Mouse (Mus musculus): Measurements from ENCODE around the gene Spaca3.

The Spaca3 gene

DNA sequence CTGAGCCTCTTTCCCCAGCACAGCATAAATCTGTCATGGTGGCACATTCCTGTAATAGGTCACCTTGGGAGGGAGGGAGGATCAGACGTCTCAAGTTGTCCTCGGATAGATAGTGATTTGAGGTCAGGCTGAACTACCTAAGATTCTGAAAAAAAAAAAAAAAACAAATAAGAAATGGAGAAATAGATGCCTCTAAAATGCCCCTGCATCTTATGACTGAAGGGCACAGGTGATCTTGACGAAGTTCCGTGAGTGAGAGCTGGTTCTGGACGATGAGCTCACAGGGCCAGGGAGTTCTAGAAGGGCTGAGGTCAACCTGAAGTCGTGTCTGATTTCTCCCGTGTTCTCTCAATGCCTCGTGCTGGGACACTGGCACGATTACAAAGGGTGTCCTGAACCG, at the start of gene Spaca3:
Gene Spaca3 (plus strand): TSS at position 301 of the 400 bp plus-strand sequence.
- Histone ChIP-seq H3K9me3 (ENCODE audit: low read length) (no peaks in the 10 kb centered on the region), H3K36me3 (ENCODE audit: insufficient read depth, low read length) (no peaks in the 10 kb centered on the region), H3K4me3 (replicated peaks; ENCODE audit: low read length) (no peak within 1 kb of the TSS), H3K27me3 (ENCODE audit: insufficient read depth, low read length) (peaks cover under 1% of the 10 kb centered on the region), H3K4me1 (replicated peaks; ENCODE audit: low read depth, low read length) (0 out of 2 replicates have a peak, but pooled peaks cover 6% of the 10 kb centered on the region)
- TF ChIP-seq NANOG (IDR thresholded peaks at IDR 0.05; ENCODE audit: borderline replicate concordance, low read length) (no peak), POU5F1 (IDR thresholded peaks at IDR 0.05; ENCODE audit: borderline replicate concordance, low read length) (no peak), CTCF (conservative IDR thresholded peaks at IDR 0.05; ENCODE audit: low read length) (no peak)

DNA sequence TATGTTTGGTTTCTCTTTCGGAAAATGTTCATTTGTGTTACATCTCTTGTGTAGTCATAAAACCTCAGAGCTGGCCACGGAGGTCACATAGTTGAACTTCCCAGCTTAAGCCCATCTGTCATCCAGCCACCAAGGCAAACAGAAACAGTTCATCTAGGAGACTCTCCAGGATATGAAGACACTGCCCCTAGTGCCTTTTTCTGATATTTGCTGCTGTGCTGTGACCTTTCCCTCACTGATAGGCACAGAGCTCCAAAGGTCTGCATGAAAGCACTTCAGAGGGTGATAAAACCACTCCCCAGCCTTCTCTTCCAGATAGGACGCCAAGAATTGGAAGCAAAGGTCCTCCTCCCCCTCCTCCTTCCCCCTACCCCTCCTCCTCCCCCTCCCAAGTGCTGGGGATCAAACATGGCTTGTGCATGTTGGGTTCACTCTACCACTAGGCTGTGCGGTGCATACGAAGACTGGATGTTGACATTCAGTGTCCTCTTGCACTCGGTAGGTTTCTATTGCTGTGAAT, 49.6 kb upstream of the Spaca3 start:
- Histone ChIP-seq H3K36me3 (ENCODE audit: insufficient read depth, low read length) (peaks cover 8% of the 10 kb centered on the region), H3K4me1 (replicated peaks; ENCODE audit: low read depth, low read length) (peaks cover 54% of the 10 kb centered on the region), H3K27me3 (ENCODE audit: insufficient read depth, low read length) (peaks cover 26% of the 10 kb centered on the region), H3K4me3 (replicated peaks; ENCODE audit: low read length) (no peak overlapping the region), H3K9me3 (ENCODE audit: low read length) (peaks cover 6% of the 10 kb centered on the region)
- TF ChIP-seq NANOG (IDR thresholded peaks at IDR 0.05; ENCODE audit: borderline replicate concordance, low read length) (no peak), POU5F1 (IDR thresholded peaks at IDR 0.05; ENCODE audit: borderline replicate concordance, low read length) (no peak), CTCF (conservative IDR thresholded peaks at IDR 0.05; ENCODE audit: low read length) (no peak)

GRCm38 (mm10) chr11:80809666-80809992, 48.5 kb upstream of the Spaca3 start:
- peaks cover 6% of the 10 kb centered on the region for H3K9me3 ChIP-seq (ENCODE audit: low read length)
- TF ChIP-seq POU5F1 (IDR thresholded peaks at IDR 0.05; ENCODE audit: borderline replicate concordance, low read length): no peak
- peak overlapping the region; percentile 74 for H3K4me3 ChIP-seq (replicated peaks; ENCODE audit: low read length)
- H3K36me3 ChIP-seq (ENCODE audit: insufficient read depth, low read length): peaks cover 18% of the 10 kb centered on the region
- peaks cover 26% of the 10 kb centered on the region for H3K27me3 ChIP-seq (ENCODE audit: insufficient read depth, low read length)
- H3K4me1 ChIP-seq (replicated peaks; ENCODE audit: low read depth, low read length): peaks cover 54% of the 10 kb centered on the region

- H3K4me1 ChIP-seq (replicated peaks; ENCODE audit: low read depth, low read length): peaks cover 54% of the 10 kb centered on the region
- no peak for TF ChIP-seq POU5F1 (IDR thresholded peaks at IDR 0.05; ENCODE audit: borderline replicate concordance, low read length)
- no peak for TF ChIP-seq NANOG (IDR thresholded peaks at IDR 0.05; ENCODE audit: borderline replicate concordance, low read length)
- no peak for TF ChIP-seq CTCF (conservative IDR thresholded peaks at IDR 0.05; ENCODE audit: low read length)
- H3K4me3 ChIP-seq (replicated peaks; ENCODE audit: low read length): peak within 1 kb of the TSS; percentile 74
- peaks cover 18% of the 10 kb centered on the region for H3K36me3 ChIP-seq (ENCODE audit: insufficient read depth, low read length)
- H3K27me3 ChIP-seq (ENCODE audit: insufficient read depth, low read length): peaks cover 26% of the 10 kb centered on the region
- H3K9me3 ChIP-seq (ENCODE audit: low read length): 0 out of 2 replicates have a peak, but pooled peaks cover 1% of the 10 kb centered on the region
These were observed 48.0 kb upstream of the Spaca3 start, which contains the start of gene Tmem98 for GRCm38 (mm10) chr11:80809993-80810821. Tmem98 (plus strand) TSS chr11:80810175.

GRCm38 (mm10) chr11:80811156-80811555, 47.0 kb upstream of the Spaca3 start:
- Histone ChIP-seq H3K36me3 (ENCODE audit: insufficient read depth, low read length) (peaks cover 24% of the 10 kb centered on the region), H3K4me3 (replicated peaks; ENCODE audit: low read length) (peak overlapping the region; percentile 74; the same call in 1 of the 2 replicates), H3K9me3 (ENCODE audit: low read length) (no peaks in the 10 kb centered on the region), H3K4me1 (replicated peaks; ENCODE audit: low read depth, low read length) (peaks cover 54% of the 10 kb centered on the region), H3K27me3 (ENCODE audit: insufficient read depth, low read length) (peaks cover 26% of the 10 kb centered on the region)
- TF ChIP-seq CTCF (conservative IDR thresholded peaks at IDR 0.05; ENCODE audit: low read length): no peak
- TF ChIP-seq NANOG (IDR thresholded peaks at IDR 0.05; ENCODE audit: borderline replicate concordance, low read length): no peak
- no peak for TF ChIP-seq POU5F1 (IDR thresholded peaks at IDR 0.05; ENCODE audit: borderline replicate concordance, low read length)

GRCm38 (mm10) chr11:80815354-80815753, 42.8 kb upstream of the Spaca3 start:
- TF ChIP-seq NANOG (IDR thresholded peaks at IDR 0.05; ENCODE audit: borderline replicate concordance, low read length): no peak
- TF ChIP-seq CTCF (conservative IDR thresholded peaks at IDR 0.05; ENCODE audit: low read length): no peak
- TF ChIP-seq POU5F1 (IDR thresholded peaks at IDR 0.05; ENCODE audit: borderline replicate concordance, low read length): no peak
- Histone ChIP-seq H3K27me3 (ENCODE audit: insufficient read depth, low read length) (peaks cover 13% of the 10 kb centered on the region), H3K9me3 (ENCODE audit: low read length) (no peaks in the 10 kb centered on the region), H3K36me3 (ENCODE audit: insufficient read depth, low read length) (peaks cover 24% of the 10 kb centered on the region), H3K4me3 (replicated peaks; ENCODE audit: low read length) (no peak overlapping the region), H3K4me1 (replicated peaks; ENCODE audit: low read depth, low read length) (peaks cover 62% of the 10 kb centered on the region)

- no peaks in the 10 kb centered on the region for H3K27me3 ChIP-seq (ENCODE audit: insufficient read depth, low read length)
- peaks cover 54% of the 10 kb centered on the region for H3K4me1 ChIP-seq (replicated peaks; ENCODE audit: low read depth, low read length)
- TF ChIP-seq NANOG (IDR thresholded peaks at IDR 0.05; ENCODE audit: borderline replicate concordance, low read length) (peak; percentile 49; the same call in 1 of the 2 replicates), POU5F1 (IDR thresholded peaks at IDR 0.05; ENCODE audit: borderline replicate concordance, low read length) (no peak), CTCF (conservative IDR thresholded peaks at IDR 0.05; ENCODE audit: low read length) (peak; percentile 79)
- H3K36me3 ChIP-seq (ENCODE audit: insufficient read depth, low read length): peaks cover 20% of the 10 kb centered on the region
- peak overlapping the region; percentile 64 for H3K4me3 ChIP-seq (replicated peaks; ENCODE audit: low read length)
- no peaks in the 10 kb centered on the region for H3K9me3 ChIP-seq (ENCODE audit: low read length)
These were observed 40.0 kb upstream of the Spaca3 start for GRCm38 (mm10) chr11:80818060-80818697.

DNA sequence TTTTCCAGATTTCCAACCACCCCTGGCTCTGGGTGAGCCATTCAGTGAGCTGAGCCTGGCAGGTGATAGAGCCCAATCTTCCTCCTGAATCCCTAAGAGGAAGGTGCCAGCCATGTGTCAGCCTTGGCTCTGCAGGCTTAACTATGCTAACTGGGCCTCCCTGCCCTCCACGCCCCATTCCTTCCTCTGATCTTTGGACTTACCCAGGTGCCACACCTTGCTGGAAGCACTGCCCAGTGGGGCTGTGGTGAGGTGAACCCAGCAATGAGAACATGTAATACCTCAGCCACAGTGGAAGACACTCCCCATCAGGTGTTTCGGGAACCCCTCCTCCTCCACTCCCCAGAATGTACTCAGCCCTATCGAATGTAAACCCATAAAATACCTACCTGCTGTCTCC, 38.1 kb upstream of the Spaca3 start:
- peaks cover 54% of the 10 kb centered on the region for H3K4me1 ChIP-seq (replicated peaks; ENCODE audit: low read depth, low read length)
- TF ChIP-seq NANOG (IDR thresholded peaks at IDR 0.05; ENCODE audit: borderline replicate concordance, low read length) (no peak), POU5F1 (IDR thresholded peaks at IDR 0.05; ENCODE audit: borderline replicate concordance, low read length) (no peak), CTCF (conservative IDR thresholded peaks at IDR 0.05; ENCODE audit: low read length) (no peak)
- no peaks in the 10 kb centered on the region for H3K9me3 ChIP-seq (ENCODE audit: low read length)
- no peak overlapping the region for H3K4me3 ChIP-seq (replicated peaks; ENCODE audit: low read length)
- peaks cover 6% of the 10 kb centered on the region; the same call in 1 of the 2 replicates for H3K36me3 ChIP-seq (ENCODE audit: insufficient read depth, low read length)
- no peaks in the 10 kb centered on the region for H3K27me3 ChIP-seq (ENCODE audit: insufficient read depth, low read length)
